Mouse (Mus musculus): ENCODE measurements around the gene Nfib.

Gene Nfib

DNA sequence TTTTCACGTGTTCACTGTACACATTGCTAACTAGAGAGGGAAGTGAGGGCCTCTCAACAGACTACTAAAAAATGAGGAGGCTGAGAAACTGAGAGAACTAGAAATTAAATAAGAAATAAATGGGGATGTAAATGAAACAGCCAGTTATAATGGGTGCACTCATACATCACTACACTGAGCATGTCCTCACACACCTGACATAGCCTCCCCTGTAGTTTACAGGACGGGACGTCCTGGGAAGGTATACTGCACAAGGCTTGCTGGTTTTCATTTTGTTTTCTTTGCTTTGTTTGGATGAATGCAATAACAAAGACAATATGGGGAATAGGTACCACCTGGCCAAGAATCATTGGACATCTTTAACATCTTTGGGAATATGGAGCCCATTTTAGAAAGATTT, 211.1 kb downstream of the Nfib start:
- no peak for DNase-seq

- no peak for DNase-seq
These were observed 211.7 kb downstream of the Nfib start for GRCm38 (mm10) chr4:82493865-82494264.

GRCm38 (mm10) chr4:82493363-82493762, 212.2 kb downstream of the Nfib start:
- no peak for DNase-seq

DNA sequence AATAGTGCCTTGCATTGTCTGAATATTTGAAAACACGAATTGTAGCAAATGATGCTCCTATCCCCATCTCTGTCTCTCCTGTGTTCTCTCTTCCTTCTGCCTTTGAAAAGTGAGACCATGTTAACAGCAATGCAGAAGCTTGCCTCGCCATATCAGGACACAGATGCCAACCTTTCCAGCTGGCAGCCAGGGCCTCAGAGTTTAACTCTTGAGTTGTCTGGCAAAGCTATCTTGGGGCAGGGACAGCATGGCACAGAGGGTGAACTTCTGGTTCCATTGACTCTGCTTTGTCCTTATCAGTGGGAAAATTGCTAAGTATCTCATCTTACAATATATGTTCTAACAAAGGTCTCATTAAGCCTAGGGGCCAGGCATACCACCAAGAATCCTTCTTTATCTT, 212.8 kb downstream of the Nfib start:
- DNase-seq: no peak

DNA sequence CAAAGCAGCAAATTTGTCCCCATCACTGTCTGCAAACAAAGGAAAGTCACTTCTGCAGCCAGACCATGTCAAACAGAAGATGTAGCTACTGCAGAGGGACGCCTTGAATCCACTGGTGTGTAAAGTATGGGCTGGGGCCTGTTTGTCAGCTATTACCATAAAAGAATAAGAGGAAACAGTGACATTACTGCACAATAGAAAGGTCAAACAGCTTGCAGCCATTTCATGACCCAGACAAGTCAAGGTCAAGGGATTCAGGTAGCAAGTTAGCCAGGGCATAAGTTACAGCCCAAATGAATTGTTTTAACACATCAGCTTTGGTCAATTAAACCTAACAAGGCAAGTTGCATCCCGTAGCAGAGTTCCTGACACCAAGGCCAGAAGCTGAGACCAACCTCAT, 215.6 kb downstream of the Nfib start:
- DNase-seq: no peak

DNA sequence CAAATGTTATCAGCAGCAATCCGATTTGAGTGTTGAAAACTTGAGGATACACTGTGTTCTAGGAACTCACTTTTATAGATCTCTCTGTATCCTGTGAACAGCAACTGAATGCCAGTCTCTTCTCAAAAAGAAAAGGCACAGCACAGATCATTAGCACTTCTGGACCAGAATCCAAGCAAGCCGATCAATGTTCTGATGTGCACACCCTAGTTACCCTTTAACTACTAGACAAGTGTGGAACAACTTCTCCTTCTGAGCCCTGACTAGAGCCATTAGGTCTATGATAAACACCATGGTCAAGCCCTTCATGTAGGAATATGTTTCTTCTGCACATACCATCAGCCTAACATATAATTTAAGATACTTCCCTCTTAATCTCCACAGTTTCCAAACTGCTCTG, 219.6 kb downstream of the Nfib start:
- no peak for DNase-seq

GRCm38 (mm10) chr4:82483871-82484270, 221.7 kb downstream of the Nfib start:
- no peak for DNase-seq

DNA sequence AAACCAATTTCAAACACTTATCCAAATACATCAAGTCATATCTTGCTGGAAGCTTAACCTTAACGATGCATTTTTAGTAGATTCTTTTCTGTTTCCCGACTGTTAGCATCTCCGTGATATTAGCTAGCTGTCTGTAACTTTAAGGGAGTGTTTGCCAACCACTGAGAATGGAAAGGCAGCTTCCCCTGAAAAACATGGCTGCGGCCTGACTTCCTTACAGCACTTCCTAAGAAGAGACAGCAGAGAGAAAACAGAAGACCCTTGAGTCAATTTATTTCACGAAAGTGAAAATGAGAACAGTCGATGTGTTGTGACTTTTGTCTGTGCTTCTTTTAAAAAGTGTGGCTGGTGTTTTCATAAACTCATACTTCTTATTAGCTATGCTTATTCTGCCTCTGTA, 222.3 kb downstream of the Nfib start:
- no peak for DNase-seq

- no peak for DNase-seq
These were observed 224.9 kb downstream of the Nfib start for GRCm38 (mm10) chr4:82480635-82481034.

DNA sequence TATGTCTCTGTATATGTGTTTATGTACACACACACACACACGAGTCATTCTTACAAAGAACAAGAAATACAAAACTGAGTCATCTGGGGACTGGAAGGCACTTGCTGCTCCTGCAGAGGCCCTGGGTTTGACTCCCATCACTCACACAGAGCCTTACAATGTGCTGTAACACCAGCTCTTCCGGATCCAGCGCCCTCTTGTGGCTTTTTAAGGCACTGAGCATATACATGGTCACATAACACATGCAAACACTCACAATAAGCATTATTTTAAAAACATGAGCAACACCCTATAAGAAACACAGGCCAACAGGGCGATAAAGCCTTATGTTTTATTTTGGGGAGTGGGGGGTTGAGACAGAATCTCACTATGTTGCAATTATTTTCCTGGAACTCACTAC, 226.2 kb downstream of the Nfib start:
- DNase-seq: no peak

DNA sequence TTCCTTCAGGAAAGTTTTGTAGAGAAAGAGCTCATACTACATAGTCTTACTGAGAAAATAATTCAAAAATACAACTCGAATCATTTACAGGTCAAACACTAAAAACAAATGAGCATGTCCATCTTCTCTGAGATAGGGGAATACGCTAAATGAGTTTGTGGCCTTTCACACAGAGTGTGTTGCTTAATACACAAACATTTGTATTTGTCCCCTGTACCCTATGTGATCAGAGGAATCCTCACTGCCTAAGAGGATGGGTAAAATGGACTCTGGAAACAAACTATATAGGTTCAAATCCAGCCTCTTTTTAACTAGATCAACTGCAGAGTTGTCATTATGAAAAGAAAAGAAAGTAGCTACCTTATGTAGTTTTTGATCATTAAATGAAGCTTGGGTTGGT, 227.8 kb downstream of the Nfib start:
- DNase-seq: no peak

GRCm38 (mm10) chr4:82476411-82476810, 229.1 kb downstream of the Nfib start:
- no peak for DNase-seq

DNA sequence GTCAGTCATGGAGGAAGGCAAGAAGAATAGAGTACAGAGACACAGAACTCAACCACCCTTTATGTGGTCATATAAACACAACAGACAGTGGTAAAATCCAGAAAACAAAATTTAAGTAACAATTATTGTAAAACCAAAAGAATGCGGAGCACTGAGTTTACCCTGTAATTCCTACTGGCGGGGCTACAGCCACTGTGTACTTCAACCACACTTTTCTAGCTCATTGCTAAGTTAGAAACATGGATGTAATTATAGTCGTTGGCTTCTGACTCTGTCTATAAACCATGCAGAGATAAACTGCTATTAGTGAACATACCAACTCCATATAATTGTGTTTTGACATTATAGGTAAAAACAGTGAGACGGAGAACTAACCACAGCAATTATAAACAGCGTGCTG, 231.2 kb downstream of the Nfib start:
- DNase-seq: no peak

DNA sequence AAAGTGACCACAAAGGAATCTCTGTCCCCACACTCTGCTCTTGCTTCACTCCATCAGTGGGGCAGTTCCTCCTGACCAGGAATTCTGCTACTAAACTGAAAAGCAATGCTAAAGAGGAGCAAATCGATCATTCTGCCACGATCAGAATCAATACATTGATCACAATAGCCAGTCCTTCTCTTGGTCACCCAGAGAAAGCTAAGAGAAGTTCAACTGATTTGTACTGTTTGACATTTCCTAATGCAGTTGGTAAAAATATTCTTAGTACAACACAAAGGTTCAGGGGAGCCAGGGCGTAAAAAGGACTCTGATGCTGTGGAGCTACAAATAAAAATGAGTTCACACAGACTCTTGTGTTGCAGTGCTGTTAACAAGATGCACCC, 234.6 kb downstream of the Nfib start:
- DNase-seq: no peak

- no peak for DNase-seq
These were observed 235.2 kb downstream of the Nfib start for GRCm38 (mm10) chr4:82470212-82470937.

DNA sequence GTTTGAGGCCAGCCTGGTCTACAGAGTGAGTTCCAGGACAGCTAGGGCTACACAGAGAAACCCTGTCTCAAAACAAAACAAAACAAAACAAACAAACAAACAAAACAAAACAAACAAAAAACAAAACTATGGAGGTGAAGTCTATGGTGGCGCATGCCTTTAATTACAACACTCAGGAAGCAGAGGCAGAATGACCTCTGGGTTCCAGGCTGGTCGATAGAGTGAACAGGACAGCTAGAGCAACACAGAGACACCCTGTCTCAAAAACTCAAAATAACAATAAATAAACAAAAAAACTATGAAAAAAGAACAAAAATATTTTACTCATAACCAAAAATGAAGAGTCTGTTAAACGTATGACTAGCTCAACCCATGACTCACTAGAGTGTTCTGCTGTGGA, 236.6 kb downstream of the Nfib start:
- no peak for DNase-seq

DNA sequence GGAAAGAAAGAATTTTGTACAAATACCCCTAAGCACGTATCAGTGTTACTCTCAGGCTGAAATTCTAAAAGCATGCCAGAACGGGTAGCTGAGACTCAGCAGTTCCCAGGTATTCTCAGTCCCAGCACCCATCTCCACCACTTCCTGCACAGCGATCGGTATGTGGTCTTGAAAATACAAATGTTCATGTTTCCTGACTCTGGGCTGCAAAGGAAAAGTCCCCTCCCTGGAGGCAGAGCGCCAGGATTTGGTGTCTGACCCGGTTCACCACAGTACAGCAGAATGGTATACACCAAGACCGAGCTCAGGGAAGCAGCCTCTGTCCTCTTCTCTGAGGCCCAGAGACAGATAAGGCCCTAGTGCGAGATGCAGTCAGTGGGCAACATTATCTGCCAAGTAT, 238.8 kb downstream of the Nfib start:
- no peak for DNase-seq

- DNase-seq: no peak
These were observed 239.4 kb downstream of the Nfib start for GRCm38 (mm10) chr4:82466144-82466543.

- no peak for DNase-seq
These were observed 241.4 kb downstream of the Nfib start for GRCm38 (mm10) chr4:82464051-82464632.

- DNase-seq: no peak
These were observed 242.3 kb downstream of the Nfib start for GRCm38 (mm10) chr4:82463189-82463715.

- no peak for DNase-seq
These were observed 243.9 kb downstream of the Nfib start for GRCm38 (mm10) chr4:82461676-82462075.

DNA sequence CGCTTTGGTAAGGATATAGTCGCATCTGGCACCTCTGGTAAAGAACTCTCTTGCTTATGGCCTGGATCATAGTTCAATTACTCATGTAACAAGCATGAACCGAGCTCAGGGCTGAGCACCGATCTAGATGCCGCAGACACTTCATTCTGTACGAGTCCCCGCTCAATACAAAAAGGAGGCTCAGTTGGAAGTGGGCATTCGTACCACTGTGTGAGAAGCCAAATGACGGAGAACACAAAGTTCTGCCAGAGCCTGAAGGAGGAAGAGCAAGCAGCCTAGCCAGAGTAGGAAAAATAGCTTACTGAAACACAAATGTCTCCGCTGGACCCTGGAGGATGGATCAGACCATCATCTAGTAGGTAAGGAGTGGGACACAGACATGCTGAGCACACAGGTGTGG, 246.7 kb downstream of the Nfib start:
- no peak for DNase-seq

DNA sequence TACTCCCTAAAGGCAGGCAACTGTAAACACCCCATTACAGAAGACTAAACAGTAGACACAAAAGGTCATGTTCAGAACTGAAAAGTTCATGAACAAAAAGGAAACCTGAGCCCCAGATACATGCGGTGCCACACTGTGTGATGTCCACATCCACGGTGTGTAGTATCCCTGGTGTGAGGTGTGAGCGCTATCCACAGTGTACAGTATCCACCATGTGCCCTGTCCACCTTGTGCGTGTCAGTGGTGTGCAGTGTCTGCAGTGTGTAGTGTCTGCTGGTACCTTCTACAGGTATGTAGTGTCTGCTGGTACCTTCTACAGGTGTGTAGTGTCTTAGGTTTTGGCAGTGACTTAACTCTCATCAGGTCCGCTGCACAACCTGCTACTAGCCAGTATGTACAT, 248.6 kb downstream of the Nfib start:
- no peak for DNase-seq

DNA sequence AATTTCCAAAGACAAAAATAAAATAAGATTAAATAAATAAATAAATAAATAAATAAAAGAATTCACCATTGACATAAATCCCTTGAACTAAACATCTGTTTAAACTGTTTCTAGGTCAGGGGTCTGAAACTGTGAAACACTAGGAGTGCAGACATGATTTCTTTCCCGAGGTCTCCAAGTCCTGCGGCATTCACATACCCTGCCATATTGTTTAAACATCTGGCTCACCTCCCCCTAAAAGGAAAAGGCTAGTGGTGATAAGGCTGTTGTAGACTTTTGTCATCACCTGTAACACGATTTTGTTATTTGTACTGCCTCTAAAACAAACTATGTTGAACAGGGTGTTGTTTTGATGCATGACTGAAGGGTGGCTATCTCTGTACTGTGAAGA, 249.2 kb downstream of the Nfib start:
- no peak for DNase-seq
